Mouse (Mus musculus): ENCODE measurements around the gene Azin2.

DNA sequence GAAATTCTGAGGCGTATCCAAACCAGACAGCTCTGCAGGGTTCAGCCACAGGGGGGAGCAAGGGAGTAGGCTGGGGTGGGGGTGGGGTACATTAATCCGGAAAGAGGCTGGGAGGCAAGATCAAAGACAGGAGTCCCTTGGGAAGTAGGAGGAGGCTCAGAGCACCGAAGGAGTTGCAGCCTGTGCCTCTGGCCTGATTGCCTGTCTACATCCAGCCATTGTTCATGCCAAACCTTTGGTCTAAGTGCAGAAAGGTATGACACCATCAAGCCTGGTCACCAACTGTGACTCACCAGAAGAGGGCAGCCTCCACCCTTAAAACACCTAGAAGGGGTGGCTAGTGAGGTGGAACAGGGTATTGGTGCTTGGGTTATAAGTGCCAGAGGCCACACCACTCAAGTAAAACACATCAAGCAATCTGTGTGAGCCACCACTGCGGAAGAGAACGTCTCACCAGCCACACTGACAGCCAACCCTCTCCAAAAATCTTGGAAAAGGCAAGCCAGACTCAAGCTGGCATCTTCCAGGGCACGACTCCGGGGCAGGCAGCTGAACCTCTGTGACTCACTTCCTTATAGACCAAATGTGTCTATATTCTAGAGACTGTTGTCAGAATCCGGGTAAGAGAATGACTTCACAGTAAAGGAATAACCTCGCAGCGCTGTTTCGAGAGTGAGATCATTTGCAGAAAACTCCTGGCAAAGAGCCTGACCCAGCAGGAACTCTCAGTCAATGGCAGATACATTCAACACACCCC is 4.9 kb downstream of the Azin2 start:
- peak; percentile 70; the same call in 1 of the 2 replicates for TF ChIP-seq CTCF (IDR thresholded peaks at IDR 0.05; ENCODE audit: low read depth, low read length)
- TF ChIP-seq POLR2A (IDR thresholded peaks at IDR 0.05; ENCODE audit: extremely low read depth, insufficient read depth, low read length): no peak
